Mouse (Mus musculus): ENCODE measurements at regions not wholly inside any gene's neighbourhood (a gene's known extent, or its start where the extent isn't known, plus 50 kb on each side); places are given as distances from the start of the nearest gene placed in this dataset.

DNA sequence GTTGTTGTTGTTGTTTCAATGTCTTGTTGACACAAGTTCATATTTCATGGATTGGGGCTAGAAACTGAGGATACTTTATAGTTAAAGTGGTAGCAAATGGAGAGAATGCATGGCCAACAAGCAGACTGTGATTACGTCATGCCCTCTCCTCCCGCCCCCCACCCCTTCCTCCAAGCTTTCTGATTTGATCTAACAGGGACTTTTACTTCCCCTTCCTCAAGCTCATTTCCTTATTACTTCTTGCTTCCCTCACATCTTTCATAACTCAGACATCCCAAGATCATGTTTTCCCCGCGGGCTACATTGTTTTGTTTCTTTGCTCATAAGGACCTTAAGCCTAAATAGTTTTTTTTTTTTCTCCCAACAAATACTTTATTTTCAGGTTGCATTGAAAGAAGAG is 437.5 kb upstream of the Zeb2 start:
- Histone ChIP-seq H3K4me2 (ENCODE audit: low read length) (no peak overlapping the region), H3K9ac (ENCODE audit: low read depth, low read length) (no peak overlapping the region), H3K36me3 (ENCODE audit: control insufficient read depth, insufficient read depth, low read length) (no peaks in the 10 kb centered on the region), H3K4me1 (ENCODE audit: control insufficient read depth, insufficient read depth, low read length) (no peaks in the 10 kb centered on the region), H3K4me3 (ENCODE audit: low read depth, low read length) (no peak overlapping the region), H3K27ac (ENCODE audit: low read length) (no peak overlapping the region), H3K9me3 (replicated peaks; ENCODE audit: control insufficient read depth, low read length, poor library complexity, severe bottlenecking) (no peaks in the 10 kb centered on the region), H3K27me3 (ENCODE audit: control insufficient read depth, insufficient read depth, low read depth, low read length) (no peaks in the 10 kb centered on the region)
- no peak for ATAC-seq
- 83% methylated on average over 4 of the region's 4 CpGs for WGBS

- no peaks in the 10 kb centered on the region for H3K27me3 ChIP-seq (ENCODE audit: control insufficient read depth, insufficient read depth, low read depth, low read length)
- no peak overlapping the region for H3K27ac ChIP-seq (ENCODE audit: low read length)
- no peaks in the 10 kb centered on the region for H3K36me3 ChIP-seq (ENCODE audit: control insufficient read depth, insufficient read depth, low read length)
- no peak overlapping the region for H3K9ac ChIP-seq (ENCODE audit: low read depth, low read length)
- H3K9me3 ChIP-seq (replicated peaks; ENCODE audit: control insufficient read depth, low read length, poor library complexity, severe bottlenecking), result no peaks in the 10 kb centered on the region
- WGBS, result 95% methylated on average over 3 of the region's 3 CpGs
- no peak overlapping the region for H3K4me2 ChIP-seq (ENCODE audit: low read length)
- no peak for ATAC-seq
- no peaks in the 10 kb centered on the region for H3K4me1 ChIP-seq (ENCODE audit: control insufficient read depth, insufficient read depth, low read length)
- no peak overlapping the region for H3K4me3 ChIP-seq (ENCODE audit: low read depth, low read length)
These were observed 424.2 kb upstream of the Zeb2 start for GRCm38 (mm10) chr2:45541394-45541793.

- no peak for ATAC-seq
- Histone ChIP-seq H3K9me3 (replicated peaks; ENCODE audit: control insufficient read depth, low read length, poor library complexity, severe bottlenecking) (no peaks in the 10 kb centered on the region), H3K36me3 (ENCODE audit: control insufficient read depth, insufficient read depth, low read length) (no peaks in the 10 kb centered on the region), H3K4me2 (ENCODE audit: low read length) (no peak overlapping the region), H3K9ac (ENCODE audit: low read depth, low read length) (no peak overlapping the region), H3K27me3 (ENCODE audit: control insufficient read depth, insufficient read depth, low read depth, low read length) (no peaks in the 10 kb centered on the region), H3K27ac (ENCODE audit: low read length) (no peak overlapping the region), H3K4me3 (ENCODE audit: low read depth, low read length) (no peak overlapping the region), H3K4me1 (ENCODE audit: control insufficient read depth, insufficient read depth, low read length) (no peaks in the 10 kb centered on the region)
- WGBS, result 91% methylated on average over 12 of the region's 12 CpGs
These were observed 421.8 kb upstream of the Zeb2 start for GRCm38 (mm10) chr2:45538950-45539349.

DNA sequence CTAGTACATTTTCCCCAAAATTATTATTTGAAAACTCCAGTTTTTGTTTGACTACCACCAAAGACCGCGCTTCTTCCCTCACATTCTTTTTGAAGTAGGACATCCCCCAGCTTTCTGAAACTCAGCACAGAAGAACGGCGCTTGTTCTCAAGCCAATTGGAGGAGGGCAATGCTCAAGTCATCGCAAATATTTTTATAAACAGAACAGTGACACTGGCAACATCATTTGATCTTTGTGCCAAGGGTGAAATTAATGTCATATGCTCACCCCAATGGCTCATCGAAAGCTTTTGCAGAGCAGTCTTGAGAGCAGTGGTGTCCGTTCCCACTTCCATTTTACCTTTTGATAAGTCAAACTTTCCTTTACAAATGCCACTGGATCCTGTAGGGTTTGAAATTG is 420.5 kb upstream of the Zeb2 start:
- no peak for ATAC-seq
- H3K27ac ChIP-seq (ENCODE audit: low read length), result no peak overlapping the region
- WGBS, result 93% methylated on average over 7 of the region's 7 CpGs

DNA sequence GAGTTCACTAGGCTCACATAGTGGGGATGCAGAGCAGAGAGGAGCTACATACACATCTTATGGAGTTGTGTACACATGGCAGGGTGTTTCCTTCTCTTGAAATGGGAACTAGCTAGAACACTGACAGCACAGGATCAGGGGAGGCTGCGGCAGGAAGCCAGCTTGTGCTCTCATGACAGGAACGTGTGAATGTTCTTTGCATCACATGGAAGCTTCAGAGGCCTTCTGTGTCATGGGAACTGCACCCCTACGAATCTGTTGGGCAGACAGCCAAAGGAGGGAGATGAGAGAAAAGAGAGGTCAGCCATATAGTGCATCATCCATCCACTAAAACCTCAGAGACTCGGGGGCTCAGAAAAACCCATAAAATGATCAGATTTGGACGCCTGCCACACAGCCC is 417.6 kb upstream of the Zeb2 start:
- no peak overlapping the region for H3K27ac ChIP-seq (ENCODE audit: low read length)
- no peaks in the 10 kb centered on the region for H3K27me3 ChIP-seq (ENCODE audit: control insufficient read depth, insufficient read depth, low read depth, low read length)
- ATAC-seq, result no peak
- H3K9me3 ChIP-seq (replicated peaks; ENCODE audit: control insufficient read depth, low read length, poor library complexity, severe bottlenecking), result no peaks in the 10 kb centered on the region
- no peaks in the 10 kb centered on the region for H3K36me3 ChIP-seq (ENCODE audit: control insufficient read depth, insufficient read depth, low read length)
- H3K9ac ChIP-seq (ENCODE audit: low read depth, low read length), result no peak overlapping the region
- WGBS, result 69% methylated on average over 5 of the region's 5 CpGs
- no peak overlapping the region for H3K4me2 ChIP-seq (ENCODE audit: low read length)
- H3K4me1 ChIP-seq (ENCODE audit: control insufficient read depth, insufficient read depth, low read length), result no peaks in the 10 kb centered on the region
- H3K4me3 ChIP-seq (ENCODE audit: low read depth, low read length), result no peak overlapping the region

More for the DNA sequence above, 420.5 kb upstream of the Zeb2 start:
- Histone ChIP-seq H3K4me2 (ENCODE audit: low read length) (no peak overlapping the region), H3K4me3 (ENCODE audit: low read depth, low read length) (no peak overlapping the region), H3K9ac (ENCODE audit: low read depth, low read length) (no peak overlapping the region), H3K27me3 (ENCODE audit: control insufficient read depth, insufficient read depth, low read depth, low read length) (no peaks in the 10 kb centered on the region), H3K9me3 (replicated peaks; ENCODE audit: control insufficient read depth, low read length, poor library complexity, severe bottlenecking) (no peaks in the 10 kb centered on the region), H3K4me1 (ENCODE audit: control insufficient read depth, insufficient read depth, low read length) (no peaks in the 10 kb centered on the region), H3K36me3 (ENCODE audit: control insufficient read depth, insufficient read depth, low read length) (no peaks in the 10 kb centered on the region)

GRCm38 (mm10) chr2:45522310-45522709 is 405.1 kb upstream of the Zeb2 start:
- Histone ChIP-seq H3K27ac (ENCODE audit: low read length) (no peak overlapping the region), H3K9ac (ENCODE audit: low read depth, low read length) (no peak overlapping the region), H3K4me3 (ENCODE audit: low read depth, low read length) (no peak overlapping the region), H3K9me3 (replicated peaks; ENCODE audit: control insufficient read depth, low read length, poor library complexity, severe bottlenecking) (no peaks in the 10 kb centered on the region), H3K4me1 (ENCODE audit: control insufficient read depth, insufficient read depth, low read length) (0 out of 2 replicates have a peak, but pooled peaks cover 2% of the 10 kb centered on the region), H3K27me3 (ENCODE audit: control insufficient read depth, insufficient read depth, low read depth, low read length) (no peaks in the 10 kb centered on the region), H3K4me2 (ENCODE audit: low read length) (no peak overlapping the region), H3K36me3 (ENCODE audit: control insufficient read depth, insufficient read depth, low read length) (no peaks in the 10 kb centered on the region)
- 89% methylated on average over 5 of the region's 5 CpGs for WGBS
- ATAC-seq, result no peak

DNA sequence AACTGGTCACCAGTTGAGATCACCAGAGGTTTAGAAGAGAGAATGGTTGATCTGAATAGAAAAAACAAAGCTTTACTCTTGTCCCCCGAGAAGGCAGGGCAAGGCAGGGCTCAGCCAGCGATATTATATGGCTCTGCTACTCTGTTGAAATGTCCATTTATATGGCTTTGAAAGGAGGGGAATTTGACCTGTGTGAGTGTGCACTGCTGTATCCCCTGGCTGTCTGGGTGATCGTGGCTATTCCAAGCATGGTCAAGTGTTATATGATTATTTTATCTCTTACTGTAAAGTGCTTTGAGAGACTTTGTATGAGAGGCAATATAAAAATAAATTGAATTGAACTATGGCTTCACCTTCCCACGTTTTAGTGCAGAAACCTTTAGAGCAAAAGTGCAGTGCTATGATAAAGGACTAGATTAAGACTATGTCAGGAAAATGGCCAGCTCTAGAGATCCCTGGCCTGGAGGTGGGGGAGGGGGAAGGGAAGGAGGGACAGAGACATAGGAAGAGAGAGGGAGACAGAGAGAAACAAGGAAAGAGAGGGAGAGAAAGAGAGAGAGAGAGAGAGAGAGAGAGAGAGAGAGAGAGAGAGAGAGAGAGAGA is 402.5 kb upstream of the Zeb2 start:
- WGBS, result 43% methylated on average over 4 of the region's 4 CpGs
- no peak for ATAC-seq
- no peaks in the 10 kb centered on the region for H3K9me3 ChIP-seq (replicated peaks; ENCODE audit: control insufficient read depth, low read length, poor library complexity, severe bottlenecking)
- no peak overlapping the region for H3K4me3 ChIP-seq (ENCODE audit: low read depth, low read length)
- no peaks in the 10 kb centered on the region for H3K27me3 ChIP-seq (ENCODE audit: control insufficient read depth, insufficient read depth, low read depth, low read length)
- no peak overlapping the region for H3K27ac ChIP-seq (ENCODE audit: low read length)
- no peak overlapping the region for H3K4me2 ChIP-seq (ENCODE audit: low read length)
- H3K9ac ChIP-seq (ENCODE audit: low read depth, low read length), result no peak overlapping the region
- 0 out of 2 replicates have a peak, but pooled peaks cover 2% of the 10 kb centered on the region for H3K4me1 ChIP-seq (ENCODE audit: control insufficient read depth, insufficient read depth, low read length)
- H3K36me3 ChIP-seq (ENCODE audit: control insufficient read depth, insufficient read depth, low read length), result no peaks in the 10 kb centered on the region

DNA sequence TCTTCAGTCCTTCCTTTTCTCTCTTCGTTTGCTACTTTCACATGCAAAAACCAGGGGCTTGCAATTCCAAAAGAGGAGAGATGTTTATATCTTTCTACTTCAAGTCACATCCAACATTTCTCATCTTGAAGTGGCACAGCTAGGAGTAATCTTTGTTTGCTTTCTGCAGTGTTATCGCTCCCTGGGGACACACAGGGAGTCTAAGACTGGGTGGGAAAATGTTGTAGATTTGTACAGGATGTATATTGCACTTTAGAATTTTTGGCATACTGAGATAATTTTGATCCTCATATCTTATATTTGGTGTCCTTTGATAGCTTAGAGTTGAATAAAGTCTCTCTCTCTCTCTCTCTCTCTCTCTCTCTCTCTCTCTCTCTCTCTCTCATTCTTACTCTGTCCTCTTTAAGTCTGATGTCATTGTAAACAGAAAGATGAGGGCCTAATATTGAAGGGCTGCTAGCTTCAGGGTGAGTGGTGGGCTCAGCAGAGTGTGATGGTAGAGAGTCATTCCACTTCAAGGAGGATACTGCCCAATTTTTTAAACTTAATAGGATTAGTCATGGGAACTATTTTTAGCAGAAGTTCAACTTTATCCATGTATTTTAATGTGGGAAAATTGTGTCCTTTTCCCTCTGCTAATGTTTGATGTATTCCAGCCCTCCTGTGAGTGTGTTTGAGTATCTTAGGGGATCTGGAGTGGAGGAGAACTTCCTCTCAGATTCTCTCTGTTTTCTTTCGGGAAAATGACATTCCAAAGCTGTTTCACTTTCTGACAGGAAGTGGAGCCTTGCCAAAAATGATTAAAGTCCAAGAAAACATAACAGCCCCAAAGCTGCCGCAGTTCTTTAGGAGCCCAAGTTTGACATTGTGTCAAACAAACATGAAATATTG is 397.3 kb upstream of the Zeb2 start:
- H3K27me3 ChIP-seq (ENCODE audit: control insufficient read depth, insufficient read depth, low read depth, low read length), result no peaks in the 10 kb centered on the region
- H3K4me2 ChIP-seq (ENCODE audit: low read length), result no peak overlapping the region
- H3K9me3 ChIP-seq (replicated peaks; ENCODE audit: control insufficient read depth, low read length, poor library complexity, severe bottlenecking), result no peaks in the 10 kb centered on the region
- H3K27ac ChIP-seq (ENCODE audit: low read length), result no peak overlapping the region
- H3K36me3 ChIP-seq (ENCODE audit: control insufficient read depth, insufficient read depth, low read length), result no peaks in the 10 kb centered on the region
- 0 out of 2 replicates have a peak, but pooled peaks cover 2% of the 10 kb centered on the region for H3K4me1 ChIP-seq (ENCODE audit: control insufficient read depth, insufficient read depth, low read length)
- no peak overlapping the region for H3K9ac ChIP-seq (ENCODE audit: low read depth, low read length)
- ATAC-seq, result no peak
- no peak overlapping the region for H3K4me3 ChIP-seq (ENCODE audit: low read depth, low read length)
- 46% methylated on average over 4 of the region's 4 CpGs for WGBS

GRCm38 (mm10) chr2:45512852-45513251 is 395.7 kb upstream of the Zeb2 start:
- H3K9ac ChIP-seq (ENCODE audit: low read depth, low read length), result no peak overlapping the region
- no peak overlapping the region for H3K4me2 ChIP-seq (ENCODE audit: low read length)
- no peaks in the 10 kb centered on the region for H3K9me3 ChIP-seq (replicated peaks; ENCODE audit: control insufficient read depth, low read length, poor library complexity, severe bottlenecking)
- no peaks in the 10 kb centered on the region for H3K27me3 ChIP-seq (ENCODE audit: control insufficient read depth, insufficient read depth, low read depth, low read length)
- no peaks in the 10 kb centered on the region for H3K4me1 ChIP-seq (ENCODE audit: control insufficient read depth, insufficient read depth, low read length)
- no peak overlapping the region for H3K27ac ChIP-seq (ENCODE audit: low read length)
- no peak for ATAC-seq
- no peaks in the 10 kb centered on the region for H3K36me3 ChIP-seq (ENCODE audit: control insufficient read depth, insufficient read depth, low read length)
- H3K4me3 ChIP-seq (ENCODE audit: low read depth, low read length), result no peak overlapping the region

Measured in midbrain, embryonic 16.5 days (tissue).